Mouse (Mus musculus): ENCODE measurements around the gene Cir1. TPM values are rescaled to one million over a fixed set of nuclear protein-coding genes. Genes with fewer than 3 reads are reported as not detected.

Gene Cir1
- polyA plus RNA-seq, 1 experiment from 2014 or later, result 26.2 TPM

- Histone ChIP-seq H3K4me2 (no peak overlapping the region), H3K9me3 (no peaks in the 10 kb centered on the region), H3K4me3 (no peak overlapping the region), H3K27ac (replicated peaks) (no peak overlapping the region), H3K27me3 (peaks cover 58% of the 10 kb centered on the region), H3K4me1 (replicated peaks) (peaks cover 38% of the 10 kb centered on the region), H3K36me3 (no peaks in the 10 kb centered on the region), H3K9ac (no peak overlapping the region)
- no peak for ATAC-seq (ENCODE audit: low FRiP score, low read depth)
- WGBS, result 1% methylated on average over 14 of the region's 14 CpGs
These were observed 42.4 kb downstream of the Cir1 start for GRCm38 (mm10) chr2:73270071-73270592.

GRCm38 (mm10) chr2:73269666-73270065 lies 42.8 kb downstream of the Cir1 start:
- WGBS, result 0% methylated on average over 16 of the region's 17 CpGs
- Histone ChIP-seq H3K36me3 (no peaks in the 10 kb centered on the region), H3K4me2 (no peak overlapping the region), H3K27ac (replicated peaks) (no peak overlapping the region), H3K4me1 (replicated peaks) (peaks cover 37% of the 10 kb centered on the region), H3K9me3 (no peaks in the 10 kb centered on the region), H3K27me3 (peaks cover 62% of the 10 kb centered on the region), H3K9ac (no peak overlapping the region), H3K4me3 (no peak overlapping the region)
- no peak for ATAC-seq (ENCODE audit: low FRiP score, low read depth)

GRCm38 (mm10) chr2:73268836-73269395 lies 43.6 kb downstream of the Cir1 start:
- H3K9ac ChIP-seq, result no peak overlapping the region
- H3K27me3 ChIP-seq, result peaks cover 69% of the 10 kb centered on the region
- ATAC-seq (ENCODE audit: low FRiP score, low read depth), result no peak
- H3K4me1 ChIP-seq (replicated peaks), result peaks cover 35% of the 10 kb centered on the region
- no peaks in the 10 kb centered on the region for H3K36me3 ChIP-seq
- no peak overlapping the region for H3K4me3 ChIP-seq
- 8% methylated on average over 8 of the region's 8 CpGs for whole genome bisulfite sequencing
- no peak overlapping the region for H3K27ac ChIP-seq (replicated peaks)
- H3K4me2 ChIP-seq, result no peak overlapping the region
- no peaks in the 10 kb centered on the region for H3K9me3 ChIP-seq

DNA sequence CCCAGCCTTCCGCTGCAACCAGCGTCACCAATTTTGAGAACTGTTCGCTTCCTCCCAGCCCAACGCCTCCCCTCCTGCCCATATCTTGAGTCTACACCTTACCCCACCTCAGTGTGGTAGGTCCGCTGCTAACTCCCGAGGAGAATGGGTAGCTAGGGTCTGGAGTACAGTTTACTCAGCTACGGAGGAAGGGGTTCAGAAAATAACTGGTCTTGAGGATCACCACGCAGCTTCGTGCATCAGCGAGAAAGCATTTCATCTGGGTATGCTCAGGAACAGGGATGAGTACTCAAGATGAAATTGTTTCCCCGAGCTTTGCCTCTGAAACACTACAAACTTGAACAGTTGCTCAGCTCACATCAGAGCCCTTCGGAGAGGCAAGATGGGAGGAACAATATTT lies 44.2 kb downstream of the Cir1 start:
- Histone ChIP-seq H3K27ac (replicated peaks) (no peak overlapping the region), H3K9ac (no peak overlapping the region), H3K4me3 (no peak overlapping the region), H3K36me3 (no peaks in the 10 kb centered on the region), H3K4me2 (no peak overlapping the region), H3K27me3 (peaks cover 74% of the 10 kb centered on the region), H3K4me1 (replicated peaks) (peaks cover 34% of the 10 kb centered on the region), H3K9me3 (no peaks in the 10 kb centered on the region)
- WGBS, result 3% methylated on average over 12 of the region's 12 CpGs
- ATAC-seq (ENCODE audit: low FRiP score, low read depth), result no peak

DNA sequence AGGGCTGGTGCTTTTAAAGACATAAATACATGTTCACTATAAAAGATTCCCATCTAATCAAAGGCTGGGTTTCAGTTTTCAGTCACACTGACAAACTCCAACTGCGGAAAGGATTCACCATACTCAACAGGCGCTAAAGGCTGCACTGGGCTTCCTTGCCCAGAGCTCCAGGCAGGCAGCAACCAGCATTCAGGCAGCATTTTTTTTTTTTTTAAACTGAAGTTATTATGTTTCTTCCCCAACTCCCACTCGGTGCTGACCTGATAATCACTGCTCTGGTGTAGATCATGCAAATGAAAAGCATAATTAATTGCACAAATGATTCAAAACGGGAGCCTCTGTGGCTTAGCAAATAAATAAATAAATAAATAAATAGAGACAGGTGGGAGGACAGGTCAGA lies 44.7 kb downstream of the Cir1 start:
- H3K27ac ChIP-seq (replicated peaks), result no peak overlapping the region
- H3K9ac ChIP-seq, result no peak overlapping the region
- H3K36me3 ChIP-seq, result no peaks in the 10 kb centered on the region
- no peak overlapping the region for H3K4me3 ChIP-seq
- no peak overlapping the region for H3K4me2 ChIP-seq
- 6% methylated on average over 4 of the region's 4 CpGs for WGBS
- no peak for ATAC-seq (ENCODE audit: low FRiP score, low read depth)
- H3K4me1 ChIP-seq (replicated peaks), result peaks cover 29% of the 10 kb centered on the region
- peaks cover 79% of the 10 kb centered on the region for H3K27me3 ChIP-seq
- no peaks in the 10 kb centered on the region for H3K9me3 ChIP-seq

DNA sequence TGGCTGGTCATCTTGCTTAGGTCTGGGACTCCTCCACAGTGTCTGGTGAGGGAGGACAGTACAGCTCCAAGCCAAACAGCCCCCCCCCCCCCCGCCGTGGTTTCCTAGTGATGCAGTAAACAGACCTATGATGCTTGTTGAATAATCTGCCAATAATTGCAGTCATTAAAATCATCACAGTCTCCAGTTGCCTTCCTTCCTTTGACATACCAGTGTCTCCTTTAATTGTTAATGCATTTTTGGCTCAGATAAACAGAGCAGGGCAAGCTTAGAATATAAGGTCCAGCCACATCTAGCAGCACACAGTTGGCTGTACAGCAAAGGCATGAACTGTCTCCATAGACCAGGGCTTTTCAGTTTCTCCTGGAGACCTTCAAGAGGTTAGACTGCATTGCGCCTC lies 45.3 kb downstream of the Cir1 start:
- Histone ChIP-seq H3K9ac (no peak overlapping the region), H3K36me3 (no peaks in the 10 kb centered on the region), H3K27ac (replicated peaks) (no peak overlapping the region), H3K9me3 (no peaks in the 10 kb centered on the region), H3K27me3 (peaks cover 83% of the 10 kb centered on the region), H3K4me3 (no peak overlapping the region), H3K4me2 (no peak overlapping the region), H3K4me1 (replicated peaks) (peaks cover 28% of the 10 kb centered on the region)
- ATAC-seq (ENCODE audit: low FRiP score, low read depth), result no peak
- 22% methylated on average over 3 of the region's 3 CpGs for WGBS

GRCm38 (mm10) chr2:73266623-73267022 lies 45.9 kb downstream of the Cir1 start:
- H3K36me3 ChIP-seq, result no peaks in the 10 kb centered on the region
- no peak overlapping the region for H3K4me3 ChIP-seq
- ATAC-seq (ENCODE audit: low FRiP score, low read depth), result no peak
- H3K27me3 ChIP-seq, result peaks cover 87% of the 10 kb centered on the region
- no peak overlapping the region for H3K4me2 ChIP-seq
- H3K9ac ChIP-seq, result no peak overlapping the region
- no peak overlapping the region for H3K27ac ChIP-seq (replicated peaks)
- H3K9me3 ChIP-seq, result no peaks in the 10 kb centered on the region
- WGBS, result 71% methylated on average over 1 of the region's 1 CpGs
- peaks cover 24% of the 10 kb centered on the region for H3K4me1 ChIP-seq (replicated peaks)

GRCm38 (mm10) chr2:73266011-73266410 lies 46.5 kb downstream of the Cir1 start:
- H3K27ac ChIP-seq (replicated peaks), result no peak overlapping the region
- H3K4me1 ChIP-seq (replicated peaks), result peaks cover 19% of the 10 kb centered on the region
- H3K9me3 ChIP-seq, result no peaks in the 10 kb centered on the region
- no peak overlapping the region for H3K4me2 ChIP-seq
- peaks cover 81% of the 10 kb centered on the region for H3K27me3 ChIP-seq
- no peak for ATAC-seq (ENCODE audit: low FRiP score, low read depth)
- H3K4me3 ChIP-seq, result no peak overlapping the region
- no peaks in the 10 kb centered on the region for H3K36me3 ChIP-seq
- WGBS, result 9% methylated on average over 5 of the region's 5 CpGs
- H3K9ac ChIP-seq, result no peak overlapping the region

DNA sequence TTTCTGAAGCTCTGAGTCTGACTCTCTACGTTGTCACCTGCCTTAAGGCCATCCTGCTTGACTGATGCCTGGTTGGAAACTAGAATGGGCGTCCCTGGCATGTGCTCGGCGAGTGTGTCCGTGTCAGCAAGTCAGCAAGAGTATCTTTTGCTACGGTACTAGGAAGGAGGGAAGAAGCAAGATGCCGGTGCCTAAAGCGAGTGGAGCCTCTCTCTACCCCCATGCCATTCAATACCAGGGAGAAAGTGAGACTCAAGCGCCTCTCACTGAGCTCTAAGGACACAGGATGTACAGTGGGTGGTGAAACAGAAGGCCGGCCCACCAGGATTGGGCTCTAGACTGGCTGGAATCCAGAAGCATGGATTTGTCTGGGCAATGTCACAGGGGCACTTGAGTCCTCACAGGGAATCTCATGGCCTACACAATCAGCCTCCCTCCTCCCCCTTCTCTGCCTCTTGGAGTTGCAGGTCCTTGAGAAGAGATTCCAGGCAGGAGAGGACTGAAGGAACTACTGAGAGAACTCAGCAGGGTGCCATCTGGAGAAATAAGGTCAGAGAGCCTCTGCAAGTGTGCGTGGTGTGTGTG lies 47.8 kb downstream of the Cir1 start:
- 10% methylated on average over 11 of the region's 11 CpGs for whole genome bisulfite sequencing
- Histone ChIP-seq H3K36me3 (no peaks in the 10 kb centered on the region), H3K4me1 (replicated peaks) (peaks cover 10% of the 10 kb centered on the region), H3K9ac (no peak overlapping the region), H3K4me3 (no peak overlapping the region), H3K27me3 (peaks cover 68% of the 10 kb centered on the region), H3K27ac (replicated peaks) (no peak overlapping the region), H3K9me3 (no peaks in the 10 kb centered on the region), H3K4me2 (peak overlapping the region; percentile 54)
- ATAC-seq (ENCODE audit: low FRiP score, low read depth), result peak; percentile 27; the same call in 1 of the 2 replicates

DNA sequence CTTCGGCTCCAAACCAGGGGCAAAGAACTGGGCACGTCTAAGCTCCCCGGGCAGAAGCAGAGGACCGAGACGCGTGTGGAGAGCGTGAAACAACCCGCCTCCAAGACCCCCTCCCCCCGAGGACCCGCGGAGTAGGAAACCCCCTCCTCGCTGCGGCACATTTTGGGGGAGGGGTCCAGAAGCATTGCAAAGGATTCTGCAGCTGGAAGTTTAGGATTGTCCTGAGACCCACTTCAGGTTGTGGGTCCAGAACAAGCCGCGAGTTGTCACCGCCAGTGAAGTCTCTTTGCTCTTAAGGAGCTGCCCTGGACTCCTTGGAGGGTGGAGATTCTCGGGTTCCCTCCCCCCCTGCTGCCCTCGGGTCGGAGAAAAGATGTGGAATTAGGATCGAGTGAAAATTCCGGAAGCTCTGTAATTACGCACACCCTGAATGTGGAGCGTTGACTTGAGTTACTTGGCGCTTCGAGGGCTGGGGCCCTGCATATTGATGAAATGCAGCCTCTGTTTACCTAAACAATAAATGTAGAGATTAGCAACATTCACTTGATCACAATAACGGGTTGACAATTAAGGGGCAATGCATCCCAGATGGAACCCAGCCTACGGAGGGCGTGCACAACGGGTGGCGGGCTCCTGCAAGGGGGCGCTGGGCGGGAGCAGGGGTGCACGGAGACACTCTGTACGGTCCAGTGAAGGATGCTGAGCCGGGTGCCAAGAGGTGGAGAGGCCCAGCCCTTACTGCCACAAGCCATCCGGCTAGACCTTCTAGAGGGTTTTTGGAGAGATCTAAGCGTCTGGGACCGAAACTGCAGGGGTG lies 48.5 kb downstream of the Cir1 start:
- peak overlapping the region; percentile 54 for H3K4me2 ChIP-seq
- ATAC-seq (ENCODE audit: low FRiP score, low read depth), result no peak
- no peak overlapping the region for H3K27ac ChIP-seq (replicated peaks)
- peaks cover 66% of the 10 kb centered on the region for H3K27me3 ChIP-seq
- WGBS, result 1% methylated on average over 38 of the region's 38 CpGs
- H3K4me1 ChIP-seq (replicated peaks), result peaks cover 10% of the 10 kb centered on the region
- H3K36me3 ChIP-seq, result no peaks in the 10 kb centered on the region
- H3K9me3 ChIP-seq, result no peaks in the 10 kb centered on the region
- no peak overlapping the region for H3K9ac ChIP-seq
- peak overlapping the region; percentile 32 for H3K4me3 ChIP-seq

DNA sequence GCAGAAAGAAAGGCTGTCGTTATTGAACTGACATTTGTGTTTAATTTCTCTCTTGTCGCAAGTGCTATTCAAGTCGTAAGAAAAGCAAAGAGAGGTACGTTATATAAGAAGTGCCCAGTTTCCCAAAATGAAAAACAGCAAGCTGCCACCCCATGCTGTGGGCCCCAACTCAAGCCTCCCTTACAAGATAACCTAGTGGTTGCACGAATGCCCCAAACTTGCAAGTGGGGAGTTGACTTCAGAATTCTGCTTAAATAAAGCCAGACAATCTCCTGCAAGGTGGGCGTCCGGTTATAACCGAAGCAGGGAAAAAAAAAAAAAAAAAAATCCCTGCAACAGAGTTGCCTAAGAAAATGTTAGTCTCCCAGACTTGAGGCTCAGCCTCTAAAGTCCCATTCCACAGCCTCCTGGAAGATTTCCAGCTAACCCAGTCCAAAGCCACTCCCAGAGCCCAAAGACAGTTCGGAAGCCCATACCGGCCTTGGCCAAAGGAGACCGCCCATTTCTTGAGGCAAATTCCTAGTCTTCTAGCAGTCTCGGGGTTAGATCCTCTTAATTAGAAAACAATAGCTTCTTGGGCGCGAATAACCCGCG lies 49.2 kb downstream of the Cir1 start:
- Histone ChIP-seq H3K4me1 (replicated peaks) (peaks cover 10% of the 10 kb centered on the region), H3K4me2 (peak overlapping the region; percentile 54), H3K27ac (replicated peaks) (no peak overlapping the region), H3K9me3 (no peaks in the 10 kb centered on the region), H3K36me3 (no peaks in the 10 kb centered on the region), H3K4me3 (peak overlapping the region; percentile 32), H3K27me3 (peaks cover 62% of the 10 kb centered on the region), H3K9ac (no peak overlapping the region)
- ATAC-seq (ENCODE audit: low FRiP score, low read depth), result no peak
- WGBS, result 10% methylated on average over 16 of the region's 16 CpGs

GRCm38 (mm10) chr2:73248701-73249100 lies 63.8 kb downstream of the Cir1 start:
- no peaks in the 10 kb centered on the region for H3K4me1 ChIP-seq (replicated peaks)
- H3K4me3 ChIP-seq, result no peak overlapping the region
- no peak overlapping the region for H3K27ac ChIP-seq (replicated peaks)
- H3K9ac ChIP-seq, result no peak overlapping the region
- H3K9me3 ChIP-seq, result no peaks in the 10 kb centered on the region
- ATAC-seq (ENCODE audit: low FRiP score, low read depth), result no peak
- no peak overlapping the region for H3K4me2 ChIP-seq
- no peaks in the 10 kb centered on the region for H3K27me3 ChIP-seq
- H3K36me3 ChIP-seq, result no peaks in the 10 kb centered on the region
- WGBS, result 47% methylated on average over 4 of the region's 4 CpGs

Measured in hindbrain, embryonic 15.5 days (tissue).